Mouse (Mus musculus) MEL (cell line): Measurements from ENCODE around the gene Paqr4. TPM values are rescaled to one million over a fixed set of nuclear protein-coding genes. Genes with fewer than 3 reads are reported as not detected.

ENCODE experiments used
- DNase-seq: peaks from one replicate; pipeline ENCODE4 v3.0.0; 2011; ENCODE audit warnings: low read depth, low spot score
- H3K27ac ChIP-seq: 2 replicates; pipeline ENCODE4 v1.5.1; 2012; ENCODE audit warnings: low read depth, mild to moderate bottlenecking, control low read depth, low read length, moderate library complexity; ENCODE audit not compliant: control insufficient read depth
- H3K27me3 ChIP-seq, 2 experiments: fragments of 150-350 bp in 1 of 2; sonication (generic) in 1 of 2; 2 replicates each; pipeline ENCODE4 v1.6.1; 2012; ENCODE audit warnings: low read length in 2 of 2, mild to moderate bottlenecking in 2 of 2, improper control_type of control experiment in 1 of 2, moderate library complexity in 1 of 2; ENCODE audit not compliant: insufficient read depth in 2 of 2, control insufficient read depth in 1 of 2
- H3K36me3 ChIP-seq, 2 experiments: 2 replicates each; pipeline ENCODE4 v1.6.1; 2012 to 2014; ENCODE audit warnings: low read length in 2 of 2, improper control_type of control experiment in 1 of 2, inconsistent platforms in 1 of 2, mild to moderate bottlenecking in 1 of 2; ENCODE audit not compliant: insufficient read depth in 2 of 2, control insufficient read depth in 1 of 2
- H3K4me1 ChIP-seq, 2 experiments: fragments of 150-350 bp in 1 of 2; sonication (generic) in 1 of 2; 2 replicates each; pipeline ENCODE4 v1.6.1; 2012; ENCODE audit warnings: low read length in 2 of 2, improper control_type of control experiment in 1 of 2, mild to moderate bottlenecking in 1 of 2; ENCODE audit not compliant: insufficient read depth in 2 of 2, control insufficient read depth in 1 of 2
- H3K4me3 ChIP-seq, 2 experiments: fragments of 150-350 bp in 1 of 2; sonication (generic) in 1 of 2; 2 replicates each; pipeline ENCODE4 v1.5.1; 2012; ENCODE audit warnings: low read depth in 2 of 2, low read length in 2 of 2, mild to moderate bottlenecking in 2 of 2, moderate library complexity in 2 of 2, control low read depth in 1 of 2, improper control_type of control experiment in 1 of 2; ENCODE audit not compliant: control insufficient read depth in 1 of 2, insufficient read depth in 1 of 2
- H3K79me2 ChIP-seq: 2 replicates; pipeline ENCODE4 v1.6.1; 2012; ENCODE audit warnings: mild to moderate bottlenecking, low read length, moderate library complexity; ENCODE audit not compliant: control insufficient read depth, poor library complexity, insufficient read depth
- H3K9ac ChIP-seq: 2 replicates; pipeline ENCODE4 v1.6.1; 2012; ENCODE audit warnings: low read depth, mild to moderate bottlenecking, control low read depth, low read length, moderate library complexity; ENCODE audit not compliant: control insufficient read depth, poor library complexity, severe bottlenecking
- H3K9me3 ChIP-seq: fragments of 150-350 bp; sonication (generic); replicated peaks from 2 replicates; pipeline ENCODE4 v1.6.1; 2012; ENCODE audit warnings: mild to moderate bottlenecking, low read length, improper control_type of control experiment, moderate library complexity; ENCODE audit not compliant: insufficient read depth
- BHLHE40 ChIP-seq: IDR thresholded peaks from 2 replicates; pipeline ENCODE4 v1.6.1; 2012; ENCODE audit warnings: low read depth, mild to moderate bottlenecking, inconsistent platforms, low read length, improper control_type of control experiment, borderline replicate concordance
- CHD1 ChIP-seq: IDR thresholded peaks from 2 replicates; pipeline ENCODE4 v1.6.1; 2012; ENCODE audit warnings: low read depth, mild to moderate bottlenecking, inconsistent platforms, low read length, improper control_type of control experiment
- CHD2 ChIP-seq: IDR thresholded peaks from 2 replicates; pipeline ENCODE4 v1.6.1; 2011; ENCODE audit warnings: low read length, improper control_type of control experiment
- CTCF ChIP-seq, 3 experiments: IDR thresholded peaks in 2 of 3; conservative IDR thresholded peaks in 1 of 3; 2 replicates each; pipeline ENCODE4 v1.5.1; 2011 to 2012; ENCODE audit warnings: low read length in 3 of 3, low read depth in 2 of 3, mild to moderate bottlenecking in 2 of 3, improper control_type of control experiment in 1 of 3, inconsistent platforms in 1 of 3, mixed read lengths in 1 of 3, moderate library complexity in 1 of 3; ENCODE audit not compliant: control insufficient read depth in 1 of 3, insufficient read depth in 1 of 3, poor library complexity in 1 of 3, severe bottlenecking in 1 of 3
- ELF1 ChIP-seq: IDR thresholded peaks from 2 replicates; pipeline ENCODE4 v1.6.1; 2014; ENCODE audit warnings: low read depth, mild to moderate bottlenecking, inconsistent platforms, low read length, improper control_type of control experiment, moderate library complexity
- ETS1 ChIP-seq: IDR thresholded peaks from 2 replicates; pipeline ENCODE4 v1.6.1; 2012; ENCODE audit warnings: low read depth, mild to moderate bottlenecking, inconsistent platforms, low read length, improper control_type of control experiment, moderate library complexity
- GABPA ChIP-seq: IDR thresholded peaks from 2 replicates; pipeline ENCODE4 v1.6.1; 2012; ENCODE audit warnings: low read depth, mild to moderate bottlenecking, inconsistent platforms, low read length, improper control_type of control experiment, moderate library complexity
- HCFC1 ChIP-seq: IDR thresholded peaks from 2 replicates; pipeline ENCODE4 v1.6.1; 2012; ENCODE audit warnings: low read depth, mild to moderate bottlenecking, inconsistent platforms, low read length, improper control_type of control experiment, moderate library complexity
- JUND ChIP-seq: IDR thresholded peaks from 2 replicates; pipeline ENCODE4 v1.6.1; 2011; ENCODE audit warnings: low read depth, mild to moderate bottlenecking, improper control_type of control experiment, low read length
- KAT2A ChIP-seq: conservative IDR thresholded peaks from 2 replicates; pipeline ENCODE4 v1.6.1; 2012; ENCODE audit warnings: low read depth, low read length, improper control_type of control experiment, inconsistent platforms
- MAFK ChIP-seq: IDR thresholded peaks from 2 replicates; pipeline ENCODE4 v1.6.1; 2011; ENCODE audit warnings: low read depth, mild to moderate bottlenecking, low read length, improper control_type of control experiment, borderline replicate concordance
- MAZ ChIP-seq: IDR thresholded peaks from 2 replicates; pipeline ENCODE4 v1.6.1; 2012; ENCODE audit warnings: low read depth, mild to moderate bottlenecking, inconsistent platforms, low read length, improper control_type of control experiment
- MEF2A ChIP-seq: IDR thresholded peaks from 2 replicates; pipeline ENCODE4 v1.6.1; 2014; ENCODE audit warnings: low read depth, mild to moderate bottlenecking, inconsistent platforms, low read length, improper control_type of control experiment; ENCODE audit not compliant: poor library complexity, insufficient replicate concordance, severe bottlenecking; ENCODE audit errors: extremely low read depth
- MYB ChIP-seq: IDR thresholded peaks from 2 replicates; pipeline ENCODE4 v1.6.1; 2011; ENCODE audit warnings: mild to moderate bottlenecking, low read depth, low read length, improper control_type of control experiment
- NELFE ChIP-seq: IDR thresholded peaks from 2 replicates; pipeline ENCODE4 v1.6.1; 2011; ENCODE audit warnings: low read depth, low read length, improper control_type of control experiment
- POLR2A ChIP-seq, 2 experiments: IDR thresholded peaks; 2 replicates each; pipeline ENCODE4 v1.6.1; 2011 to 2012; ENCODE audit warnings: low read length in 2 of 2, mild to moderate bottlenecking in 2 of 2, control low read depth in 1 of 2, improper control_type of control experiment in 1 of 2, low read depth in 1 of 2, moderate library complexity in 1 of 2; ENCODE audit not compliant: control insufficient read depth in 1 of 2, insufficient read depth in 1 of 2, poor library complexity in 1 of 2
- POLR2AphosphoS2 ChIP-seq: IDR thresholded peaks from 2 replicates; pipeline ENCODE4 v1.6.1; 2011; ENCODE audit warnings: low read length, improper control_type of control experiment
- POLR2AphosphoS5 ChIP-seq: IDR thresholded peaks from 2 replicates; pipeline ENCODE4 v1.6.1; 2012; ENCODE audit warnings: low read depth, borderline replicate concordance, mild to moderate bottlenecking, inconsistent platforms, low read length, moderate library complexity, mixed read lengths
- RCOR1 ChIP-seq: IDR thresholded peaks from 2 replicates; pipeline ENCODE4 v1.6.1; 2012; ENCODE audit warnings: low read depth, mild to moderate bottlenecking, inconsistent platforms, low read length, improper control_type of control experiment
- SIN3A ChIP-seq: IDR thresholded peaks from 2 replicates; pipeline ENCODE4 v1.6.1; 2012; ENCODE audit warnings: low read length, improper control_type of control experiment, inconsistent platforms
- SMC3 ChIP-seq: IDR thresholded peaks from 2 replicates; pipeline ENCODE4 v1.6.1; 2011; ENCODE audit warnings: low read depth, low read length, improper control_type of control experiment
- TBP ChIP-seq: IDR thresholded peaks from 2 replicates; pipeline ENCODE4 v1.8.0; 2011; ENCODE audit warnings: low read depth, low read length, improper control_type of control experiment
- TCF12 ChIP-seq: IDR thresholded peaks from 2 replicates; pipeline ENCODE4 v1.6.1; 2014; ENCODE audit warnings: low read depth, mild to moderate bottlenecking, inconsistent platforms, low read length, improper control_type of control experiment, moderate library complexity
- UBTF ChIP-seq: IDR thresholded peaks from 2 replicates; pipeline ENCODE4 v1.6.1; 2012; ENCODE audit warnings: low read depth, mild to moderate bottlenecking, inconsistent platforms, low read length, improper control_type of control experiment, moderate library complexity, borderline replicate concordance; ENCODE audit not compliant: insufficient read depth
- ZC3H11A ChIP-seq: IDR thresholded peaks from 2 replicates; pipeline ENCODE4 v1.6.1; 2012; ENCODE audit warnings: low read depth, mild to moderate bottlenecking, inconsistent platforms, low read length, improper control_type of control experiment
- ZKSCAN1 ChIP-seq: IDR thresholded peaks from 2 replicates; pipeline ENCODE4 v1.6.1; 2012; ENCODE audit warnings: low read depth, mild to moderate bottlenecking, inconsistent platforms, low read length, improper control_type of control experiment, moderate library complexity
- polyA plus RNA-seq, 2 experiments: library from polyadenylated mRNA; stranded (reverse) in 1 of 2; unstranded in 1 of 2; fragments of >175 nt in 1 of 2; fragments of >200 nt in 1 of 2; gene quantifications; 2 replicates each; pipeline versions ENCODE4 v1.2.1 to v1.2.4; 2012; ENCODE audit warnings: low replicate concordance in 2 of 2, low read depth in 1 of 2; ENCODE audit not compliant: insufficient read length in 2 of 2, insufficient read depth in 1 of 2, missing spikeins in 1 of 2
- total RNA-seq: library from RNA; depleted of rRNA; stranded (reverse); fragments of 300-350 nt; gene quantifications from 2 replicates; pipeline ENCODE4 v1.2.3, GENCODE M21; 2012

Paqr4 gene
- total and polyA plus RNA-seq, 3 experiments: 6.5 to 10.7 TPM; not detected in 1

DNA sequence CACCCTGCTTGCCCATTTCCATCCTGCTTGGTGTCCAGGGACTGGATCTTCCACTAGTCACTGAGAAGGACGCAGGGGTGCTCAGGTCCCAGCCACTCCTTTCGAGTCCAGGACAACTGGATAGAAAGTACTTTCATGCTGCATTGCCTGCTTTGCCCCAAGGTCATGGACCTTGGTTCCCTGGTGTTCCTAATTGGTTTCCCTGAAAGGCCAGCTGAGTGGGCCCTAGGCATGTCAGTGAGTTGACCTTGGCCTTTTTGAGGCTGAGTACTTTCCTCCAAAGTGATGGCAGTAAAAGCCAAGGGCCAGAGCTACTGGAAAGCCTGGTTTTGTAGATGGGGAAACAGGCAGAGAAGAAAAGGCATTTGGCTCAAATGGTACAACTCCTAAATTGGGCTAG, 18.8 kb downstream of the Paqr4 start:
- DNase-seq: no peak
- no peak overlapping the region for H3K9ac ChIP-seq
- H3K9me3 ChIP-seq: no peaks in the 10 kb centered on the region
- peaks cover 0 to 10% of the 10 kb centered on the region in 2 experiments; a peak in 2 of 4 replicates for H3K4me1 ChIP-seq
- no peak overlapping the region for H3K27ac ChIP-seq
- H3K4me3 ChIP-seq: no peak overlapping the region
- TF ChIP-seq SIN3A (no peak), RCOR1 (no peak), TCF12 (no peak), UBTF (no peak), ELF1 (no peak), ETS1 (no peak), POLR2AphosphoS5 (no peak), NELFE (no peak), POLR2A (IDR thresholded peaks at IDR 0.05; ENCODE audit: control insufficient read depth in 1 of 2, insufficient read depth in 1 of 2, low read depth in 1 of 2, low read length in 2 of 2, poor library complexity in 1 of 2) (no peak), SMC3 (no peak), CTCF (IDR thresholded peaks at IDR 0.05 in 2 of 3, conservative IDR thresholded peaks at IDR 0.05 in 1 of 3; ENCODE audit: control insufficient read depth in 1 of 3, insufficient read depth in 1 of 3, low read depth in 2 of 3, low read length in 3 of 3, poor library complexity in 1 of 3, severe bottlenecking in 1 of 3) (no peak)
- H3K36me3 ChIP-seq: peaks cover 0 to 5% of the 10 kb centered on the region in 2 experiments; a peak in 2 of 4 replicates
- peaks cover 0 to 3% of the 10 kb centered on the region in 2 experiments; a peak in 2 of 4 replicates for H3K27me3 ChIP-seq
- peaks cover 6% of the 10 kb centered on the region for H3K79me2 ChIP-seq

DNA sequence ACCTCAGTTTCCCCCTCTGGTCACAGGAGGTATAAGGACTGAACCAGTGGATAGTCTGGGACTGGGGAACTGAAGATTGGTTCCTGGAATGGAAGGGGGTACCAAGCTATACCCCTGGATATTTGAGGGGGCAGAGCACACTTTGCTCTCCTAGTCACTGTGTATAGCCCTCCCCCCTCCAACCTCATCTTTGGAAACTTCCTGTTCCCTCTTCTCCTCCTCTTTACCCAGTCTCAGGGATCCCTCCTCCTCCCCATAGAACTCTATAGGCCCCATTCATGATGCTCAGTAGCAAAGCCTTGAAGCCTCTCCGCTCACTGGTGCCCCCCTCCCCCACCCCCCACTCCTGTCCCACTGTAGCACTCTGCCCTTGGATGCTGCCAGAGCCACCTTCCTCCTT, 21.2 kb downstream of the Paqr4 start:
- TF ChIP-seq JUND (no peak), MEF2A (no peak), GABPA (no peak), TBP (no peak), BHLHE40 (no peak), MAFK (no peak), UBTF (no peak), MYB (no peak), NELFE (no peak), ELF1 (no peak), POLR2AphosphoS2 (no peak), KAT2A (no peak), CHD1 (no peak), POLR2A (IDR thresholded peaks at IDR 0.05; ENCODE audit: control insufficient read depth in 1 of 2, insufficient read depth in 1 of 2, low read depth in 1 of 2, low read length in 2 of 2, poor library complexity in 1 of 2) (no peak), ZKSCAN1 (no peak), MAZ (no peak), HCFC1 (no peak), ZC3H11A (no peak), CHD2 (no peak)
- TF ChIP-seq, all 39 proteins: peak for 0

More for the DNA sequence above, 21.2 kb downstream of the Paqr4 start:
- H3K36me3 ChIP-seq: no peaks in the 10 kb centered on the region
- H3K79me2 ChIP-seq: no peaks in the 10 kb centered on the region
- no peak overlapping the region for H3K27ac ChIP-seq
- no peak for DNase-seq
- H3K9me3 ChIP-seq: no peaks in the 10 kb centered on the region
- no peak overlapping the region for H3K4me3 ChIP-seq
- no peak overlapping the region for H3K9ac ChIP-seq
- no peaks in the 10 kb centered on the region for H3K4me1 ChIP-seq
- peaks cover 2 to 3% of the 10 kb centered on the region in 2 experiments; a peak in 3 of 4 replicates for H3K27me3 ChIP-seq
